Mouse (Mus musculus) MEL (cell line): Measurements from ENCODE around the gene Rpgrip1l. TPM values are rescaled to one million over a fixed set of nuclear protein-coding genes. Genes with fewer than 3 reads are reported as not detected.

ENCODE experiments used
- DNase-seq: peaks from one replicate; pipeline ENCODE4 v3.0.0; 2011; ENCODE audit warnings: low read depth, low spot score
- H3K27ac ChIP-seq: 2 replicates; pipeline ENCODE4 v1.5.1; 2012; ENCODE audit warnings: low read depth, mild to moderate bottlenecking, control low read depth, low read length, moderate library complexity; ENCODE audit not compliant: control insufficient read depth
- H3K27me3 ChIP-seq, 2 experiments: fragments of 150-350 bp in 1 of 2; sonication (generic) in 1 of 2; 2 replicates each; pipeline ENCODE4 v1.6.1; 2012; ENCODE audit warnings: low read length in 2 of 2, mild to moderate bottlenecking in 2 of 2, improper control_type of control experiment in 1 of 2, moderate library complexity in 1 of 2; ENCODE audit not compliant: insufficient read depth in 2 of 2, control insufficient read depth in 1 of 2
- H3K36me3 ChIP-seq, 2 experiments: 2 replicates each; pipeline ENCODE4 v1.6.1; 2012 to 2014; ENCODE audit warnings: low read length in 2 of 2, improper control_type of control experiment in 1 of 2, inconsistent platforms in 1 of 2, mild to moderate bottlenecking in 1 of 2; ENCODE audit not compliant: insufficient read depth in 2 of 2, control insufficient read depth in 1 of 2
- H3K4me1 ChIP-seq, 2 experiments: fragments of 150-350 bp in 1 of 2; sonication (generic) in 1 of 2; 2 replicates each; pipeline ENCODE4 v1.6.1; 2012; ENCODE audit warnings: low read length in 2 of 2, improper control_type of control experiment in 1 of 2, mild to moderate bottlenecking in 1 of 2; ENCODE audit not compliant: insufficient read depth in 2 of 2, control insufficient read depth in 1 of 2
- H3K4me3 ChIP-seq, 2 experiments: fragments of 150-350 bp in 1 of 2; sonication (generic) in 1 of 2; 2 replicates each; pipeline ENCODE4 v1.5.1; 2012; ENCODE audit warnings: low read depth in 2 of 2, low read length in 2 of 2, mild to moderate bottlenecking in 2 of 2, moderate library complexity in 2 of 2, control low read depth in 1 of 2, improper control_type of control experiment in 1 of 2; ENCODE audit not compliant: control insufficient read depth in 1 of 2, insufficient read depth in 1 of 2
- H3K79me2 ChIP-seq: 2 replicates; pipeline ENCODE4 v1.6.1; 2012; ENCODE audit warnings: mild to moderate bottlenecking, low read length, moderate library complexity; ENCODE audit not compliant: control insufficient read depth, poor library complexity, insufficient read depth
- H3K9ac ChIP-seq: 2 replicates; pipeline ENCODE4 v1.6.1; 2012; ENCODE audit warnings: low read depth, mild to moderate bottlenecking, control low read depth, low read length, moderate library complexity; ENCODE audit not compliant: control insufficient read depth, poor library complexity, severe bottlenecking
- H3K9me3 ChIP-seq: fragments of 150-350 bp; sonication (generic); replicated peaks from 2 replicates; pipeline ENCODE4 v1.6.1; 2012; ENCODE audit warnings: mild to moderate bottlenecking, low read length, improper control_type of control experiment, moderate library complexity; ENCODE audit not compliant: insufficient read depth
- CHD1 ChIP-seq: IDR thresholded peaks from 2 replicates; pipeline ENCODE4 v1.6.1; 2012; ENCODE audit warnings: low read depth, mild to moderate bottlenecking, inconsistent platforms, low read length, improper control_type of control experiment
- CHD2 ChIP-seq: IDR thresholded peaks from 2 replicates; pipeline ENCODE4 v1.6.1; 2011; ENCODE audit warnings: low read length, improper control_type of control experiment
- CTCF ChIP-seq, 3 experiments: IDR thresholded peaks in 2 of 3; conservative IDR thresholded peaks in 1 of 3; 2 replicates each; pipeline ENCODE4 v1.5.1; 2011 to 2012; ENCODE audit warnings: low read length in 3 of 3, low read depth in 2 of 3, mild to moderate bottlenecking in 2 of 3, improper control_type of control experiment in 1 of 3, inconsistent platforms in 1 of 3, mixed read lengths in 1 of 3, moderate library complexity in 1 of 3; ENCODE audit not compliant: control insufficient read depth in 1 of 3, insufficient read depth in 1 of 3, poor library complexity in 1 of 3, severe bottlenecking in 1 of 3
- ELF1 ChIP-seq: IDR thresholded peaks from 2 replicates; pipeline ENCODE4 v1.6.1; 2014; ENCODE audit warnings: low read depth, mild to moderate bottlenecking, inconsistent platforms, low read length, improper control_type of control experiment, moderate library complexity
- EP300 ChIP-seq, 2 experiments: IDR thresholded peaks; 2 replicates each; pipeline ENCODE4 v1.6.1; 2011; ENCODE audit warnings: improper control_type of control experiment in 2 of 2, low read length in 2 of 2, low read depth in 1 of 2, mild to moderate bottlenecking in 1 of 2
- ETS1 ChIP-seq: IDR thresholded peaks from 2 replicates; pipeline ENCODE4 v1.6.1; 2012; ENCODE audit warnings: low read depth, mild to moderate bottlenecking, inconsistent platforms, low read length, improper control_type of control experiment, moderate library complexity
- GABPA ChIP-seq: IDR thresholded peaks from 2 replicates; pipeline ENCODE4 v1.6.1; 2012; ENCODE audit warnings: low read depth, mild to moderate bottlenecking, inconsistent platforms, low read length, improper control_type of control experiment, moderate library complexity
- KAT2A ChIP-seq: conservative IDR thresholded peaks from 2 replicates; pipeline ENCODE4 v1.6.1; 2012; ENCODE audit warnings: low read depth, low read length, improper control_type of control experiment, inconsistent platforms
- MAZ ChIP-seq: IDR thresholded peaks from 2 replicates; pipeline ENCODE4 v1.6.1; 2012; ENCODE audit warnings: low read depth, mild to moderate bottlenecking, inconsistent platforms, low read length, improper control_type of control experiment
- MEF2A ChIP-seq: IDR thresholded peaks from 2 replicates; pipeline ENCODE4 v1.6.1; 2014; ENCODE audit warnings: low read depth, mild to moderate bottlenecking, inconsistent platforms, low read length, improper control_type of control experiment; ENCODE audit not compliant: poor library complexity, insufficient replicate concordance, severe bottlenecking; ENCODE audit errors: extremely low read depth
- MXI1 ChIP-seq: IDR thresholded peaks from 2 replicates; pipeline ENCODE4 v1.6.1; 2011; ENCODE audit warnings: mild to moderate bottlenecking, low read depth, low read length, improper control_type of control experiment
- NELFE ChIP-seq: IDR thresholded peaks from 2 replicates; pipeline ENCODE4 v1.6.1; 2011; ENCODE audit warnings: low read depth, low read length, improper control_type of control experiment
- POLR2AphosphoS5 ChIP-seq: IDR thresholded peaks from 2 replicates; pipeline ENCODE4 v1.6.1; 2012; ENCODE audit warnings: low read depth, borderline replicate concordance, mild to moderate bottlenecking, inconsistent platforms, low read length, moderate library complexity, mixed read lengths
- RAD21 ChIP-seq: IDR thresholded peaks from 2 replicates; pipeline ENCODE4 v1.6.1; 2011; ENCODE audit warnings: mild to moderate bottlenecking, low read depth, low read length, improper control_type of control experiment
- RCOR1 ChIP-seq: IDR thresholded peaks from 2 replicates; pipeline ENCODE4 v1.6.1; 2012; ENCODE audit warnings: low read depth, mild to moderate bottlenecking, inconsistent platforms, low read length, improper control_type of control experiment
- SIN3A ChIP-seq: IDR thresholded peaks from 2 replicates; pipeline ENCODE4 v1.6.1; 2012; ENCODE audit warnings: low read length, improper control_type of control experiment, inconsistent platforms
- SMC3 ChIP-seq: IDR thresholded peaks from 2 replicates; pipeline ENCODE4 v1.6.1; 2011; ENCODE audit warnings: low read depth, low read length, improper control_type of control experiment
- TAL1 ChIP-seq: IDR thresholded peaks from 2 replicates; pipeline ENCODE4 v1.6.1; 2012; ENCODE audit warnings: mild to moderate bottlenecking, inconsistent platforms, low read length, moderate library complexity, mixed read lengths
- TBP ChIP-seq: IDR thresholded peaks from 2 replicates; pipeline ENCODE4 v1.8.0; 2011; ENCODE audit warnings: low read depth, low read length, improper control_type of control experiment
- TCF12 ChIP-seq: IDR thresholded peaks from 2 replicates; pipeline ENCODE4 v1.6.1; 2014; ENCODE audit warnings: low read depth, mild to moderate bottlenecking, inconsistent platforms, low read length, improper control_type of control experiment, moderate library complexity
- UBTF ChIP-seq: IDR thresholded peaks from 2 replicates; pipeline ENCODE4 v1.6.1; 2012; ENCODE audit warnings: low read depth, mild to moderate bottlenecking, inconsistent platforms, low read length, improper control_type of control experiment, moderate library complexity, borderline replicate concordance; ENCODE audit not compliant: insufficient read depth
- ZC3H11A ChIP-seq: IDR thresholded peaks from 2 replicates; pipeline ENCODE4 v1.6.1; 2012; ENCODE audit warnings: low read depth, mild to moderate bottlenecking, inconsistent platforms, low read length, improper control_type of control experiment
- ZKSCAN1 ChIP-seq: IDR thresholded peaks from 2 replicates; pipeline ENCODE4 v1.6.1; 2012; ENCODE audit warnings: low read depth, mild to moderate bottlenecking, inconsistent platforms, low read length, improper control_type of control experiment, moderate library complexity
- ZNF384 ChIP-seq: IDR thresholded peaks from 2 replicates; pipeline ENCODE4 v1.6.1; 2012; ENCODE audit warnings: low read depth, mild to moderate bottlenecking, inconsistent platforms, low read length, improper control_type of control experiment
- polyA plus RNA-seq, 2 experiments: library from polyadenylated mRNA; stranded (reverse) in 1 of 2; unstranded in 1 of 2; fragments of >175 nt in 1 of 2; fragments of >200 nt in 1 of 2; gene quantifications; 2 replicates each; pipeline versions ENCODE4 v1.2.1 to v1.2.4; 2012; ENCODE audit warnings: low replicate concordance in 2 of 2, low read depth in 1 of 2; ENCODE audit not compliant: insufficient read length in 2 of 2, insufficient read depth in 1 of 2, missing spikeins in 1 of 2
- total RNA-seq: library from RNA; depleted of rRNA; stranded (reverse); fragments of 300-350 nt; gene quantifications from 2 replicates; pipeline ENCODE4 v1.2.3, GENCODE M21; 2012

The Rpgrip1l gene
- total and polyA plus RNA-seq, 3 experiments, result 2.9 to 3.9 TPM; not detected in 1

- no peaks in the 10 kb centered on the region for H3K27me3 ChIP-seq
- no peaks in the 10 kb centered on the region for H3K36me3 ChIP-seq
- H3K4me3 ChIP-seq, result no peak overlapping the region
- no peak overlapping the region for H3K27ac ChIP-seq
- no peaks in the 10 kb centered on the region for H3K9me3 ChIP-seq
- H3K79me2 ChIP-seq, result no peaks in the 10 kb centered on the region
- no peak overlapping the region for H3K9ac ChIP-seq
- TF ChIP-seq RCOR1, result no peak
- no peak for TF ChIP-seq TBP
- TF ChIP-seq MAZ, result no peak
- no peak for TF ChIP-seq CHD1
- no peak for TF ChIP-seq ZNF384
- no peak for TF ChIP-seq KAT2A
- no peak for TF ChIP-seq NELFE
- no peak for TF ChIP-seq ELF1
- TF ChIP-seq RAD21, result no peak
- TF ChIP-seq POLR2AphosphoS5, result no peak
- TF ChIP-seq UBTF, result no peak
- no peak for TF ChIP-seq SMC3
- no peak for TF ChIP-seq CHD2
- no peak for TF ChIP-seq CTCF (IDR thresholded peaks at IDR 0.05 in 2 of 3, conservative IDR thresholded peaks at IDR 0.05 in 1 of 3; ENCODE audit: control insufficient read depth in 1 of 3, insufficient read depth in 1 of 3, low read depth in 2 of 3, low read length in 3 of 3, poor library complexity in 1 of 3, severe bottlenecking in 1 of 3)
- TF ChIP-seq TAL1, result no peak
- TF ChIP-seq ETS1, result no peak
- no peak for TF ChIP-seq TCF12
- TF ChIP-seq MXI1, result no peak
- TF ChIP-seq MEF2A, result no peak
- no peak for TF ChIP-seq GABPA
- H3K4me1 ChIP-seq, result no peaks in the 10 kb centered on the region
- DNase-seq, result no peak
Observed at GRCm38 (mm10) chr8:91188152-91188551, 124.9 kb downstream of the Rpgrip1l start.

GRCm38 (mm10) chr8:91186372-91186771 is 126.7 kb downstream of the Rpgrip1l start:
- no peak overlapping the region for H3K9ac ChIP-seq
- DNase-seq, result peak; percentile 19
- TF ChIP-seq RCOR1 (no peak), MXI1 (no peak), POLR2AphosphoS5 (no peak), ZKSCAN1 (no peak), SIN3A (no peak), ELF1 (no peak), ZC3H11A (no peak), ZNF384 (peak; percentile 75), EP300 (IDR thresholded peaks at IDR 0.05; ENCODE audit: low read depth in 1 of 2, low read length in 2 of 2) (no peak)
- H3K4me3 ChIP-seq, result no peak overlapping the region
- H3K27me3 ChIP-seq, result no peaks in the 10 kb centered on the region
- H3K36me3 ChIP-seq, result no peaks in the 10 kb centered on the region
- H3K4me1 ChIP-seq, result no peaks in the 10 kb centered on the region
- no peaks in the 10 kb centered on the region for H3K9me3 ChIP-seq
- H3K27ac ChIP-seq, result no peak overlapping the region
- H3K79me2 ChIP-seq, result no peaks in the 10 kb centered on the region
